Mouse (Mus musculus) lung, adult 2 months (tissue): ENCODE data around the gene Ndrg4.

Experiments
- CTCF ChIP-seq: fragments of 200-500 bp; IDR thresholded peaks from 2 replicates; pipeline ENCODE4 v1.5.1; 2011; ENCODE audit warnings: mild to moderate bottlenecking, low read length, control low read depth; ENCODE audit not compliant: insufficient read depth
- POLR2A ChIP-seq: fragments of 200-500 bp; IDR thresholded peaks from 2 replicates; pipeline ENCODE4 v1.6.1; 2011; ENCODE audit warnings: low read depth, mild to moderate bottlenecking, control low read depth, low read length, borderline replicate concordance; ENCODE audit errors: extremely low read depth

GRCm38 (mm10) chr8:95712395-95712794 is 35.6 kb downstream of the Ndrg4 start:
- TF ChIP-seq CTCF (no peak), POLR2A (no peak)
